Mouse (Mus musculus): Measurements from ENCODE around the gene Smpd3.
"Not testable (repeated sequence)": the region's sequence is repeated elsewhere in the genome, so short reads cannot be mapped to it uniquely, and the experiment has no call there.

The Smpd3 gene

GRCm38 (mm10) chr8:106326624-106327023, 11.2 kb downstream of the Smpd3 start:
- no peak for DNase-seq (ENCODE audit: low read depth)

GRCm38 (mm10) chr8:106321434-106321833, 16.4 kb downstream of the Smpd3 start:
- DNase-seq (ENCODE audit: low read depth) = no peak

- DNase-seq (ENCODE audit: low read depth) = no peak
These were observed 17.8 kb downstream of the Smpd3 start for GRCm38 (mm10) chr8:106320002-106320401.

GRCm38 (mm10) chr8:106317091-106317490, 20.7 kb downstream of the Smpd3 start:
- DNase-seq (ENCODE audit: low read depth) = no peak

DNA sequence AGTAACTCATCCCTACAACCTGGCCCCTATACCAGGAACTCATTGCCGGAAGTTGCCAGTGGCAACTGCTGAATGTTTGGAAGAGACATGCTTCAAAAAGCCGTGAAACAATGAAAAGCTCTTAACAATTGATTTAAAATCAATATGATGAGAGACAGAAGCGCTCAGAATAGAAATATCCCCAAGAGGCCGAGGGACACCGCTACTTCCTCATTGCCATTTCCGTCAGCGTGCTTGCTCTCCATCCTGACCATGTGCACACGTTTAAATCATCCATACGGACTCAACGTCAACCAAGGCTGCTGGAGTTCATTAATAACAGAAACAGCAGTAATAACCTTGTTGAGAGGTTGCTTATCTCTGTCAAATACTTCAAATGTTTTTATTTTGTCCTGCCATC, 21.3 kb downstream of the Smpd3 start:
- DNase-seq (ENCODE audit: low read depth) = no peak

DNA sequence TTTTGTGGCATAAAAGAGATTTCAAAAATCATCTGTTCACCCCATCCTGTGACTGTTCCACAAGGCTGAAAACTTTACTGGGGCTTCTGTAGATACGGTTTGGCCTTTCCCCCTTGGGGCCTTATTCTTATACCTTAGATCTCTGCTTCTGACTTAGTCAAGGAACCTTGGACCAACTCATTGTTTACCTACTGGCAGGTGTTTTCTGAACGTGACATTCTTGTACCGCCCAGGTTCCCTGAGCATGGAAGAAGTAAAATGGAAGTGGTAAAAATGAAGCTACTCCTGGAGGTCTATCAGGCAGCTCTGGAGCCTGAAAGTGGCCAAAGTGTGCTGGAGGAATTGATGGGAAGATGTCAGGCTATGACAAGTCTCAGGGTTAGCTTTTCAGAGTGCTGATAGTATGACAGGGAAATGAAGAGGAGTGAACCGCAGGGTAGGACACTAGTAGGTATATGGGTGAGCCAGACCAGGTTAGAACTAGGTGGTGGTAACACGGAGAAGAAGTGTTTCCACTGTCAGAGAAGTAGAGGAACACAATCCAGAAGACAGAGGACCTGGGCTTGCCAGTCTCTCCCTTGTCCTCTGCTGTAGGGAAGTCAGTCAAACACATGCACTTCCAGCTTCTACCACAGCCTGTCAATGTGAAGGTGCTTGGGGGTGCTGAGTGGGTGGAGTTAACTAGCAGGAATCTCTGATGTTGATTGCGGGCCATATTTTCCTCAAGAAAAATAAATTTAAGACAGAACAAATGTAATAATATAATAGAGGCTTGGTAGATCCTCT, 22.2 kb downstream of the Smpd3 start:
- DNase-seq (ENCODE audit: low read depth) = no peak

DNA sequence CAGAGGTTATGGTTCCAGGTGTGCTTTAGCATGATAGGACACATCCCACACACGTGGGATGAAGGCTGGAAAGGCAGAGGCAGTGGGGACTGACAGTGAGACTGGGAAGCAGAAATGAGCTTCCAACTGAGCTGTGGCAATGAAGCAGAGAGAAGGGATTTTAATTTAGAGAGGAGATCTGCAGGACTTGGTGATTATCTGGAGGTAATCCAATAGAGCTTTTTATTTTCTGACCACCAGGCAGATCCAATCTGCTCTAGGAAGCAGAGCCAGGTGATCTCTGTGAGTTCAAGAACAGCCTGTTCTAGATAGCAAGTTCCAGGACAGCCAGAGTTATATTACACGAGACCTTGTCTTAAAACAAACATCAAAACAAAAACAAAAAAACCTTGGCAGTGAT, 24.0 kb downstream of the Smpd3 start:
- no peak for DNase-seq (ENCODE audit: low read depth)

DNA sequence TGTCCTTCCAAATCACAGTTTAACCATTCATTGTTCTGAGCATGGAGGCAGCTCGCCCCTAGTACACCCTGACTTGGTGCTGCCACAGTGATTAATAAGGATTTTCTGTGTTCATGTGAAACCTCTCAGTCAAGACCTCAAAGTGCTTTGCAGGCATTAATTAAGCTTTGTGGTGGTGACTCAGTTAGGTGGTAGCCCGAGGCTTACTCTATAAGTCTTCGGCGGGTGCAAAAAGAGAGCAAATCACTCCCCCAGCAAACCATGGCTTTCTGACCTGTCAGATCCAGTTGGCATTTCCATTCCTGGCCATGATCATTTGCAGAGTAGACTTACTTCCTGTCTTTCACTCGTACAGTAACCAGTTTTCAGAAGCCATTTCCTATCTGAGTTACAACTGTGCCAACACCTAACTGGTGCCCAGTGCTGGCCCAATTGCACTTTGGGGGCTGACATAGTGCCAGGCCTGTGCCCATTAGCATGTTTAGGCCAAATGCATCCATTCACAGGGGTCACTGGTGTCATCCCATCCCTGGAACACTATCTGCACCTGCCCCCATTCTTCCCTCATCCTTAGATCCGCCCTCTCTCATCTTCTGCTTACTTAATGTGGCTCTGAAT, 24.6 kb downstream of the Smpd3 start:
- DNase-seq (ENCODE audit: low read depth) = no peak

DNA sequence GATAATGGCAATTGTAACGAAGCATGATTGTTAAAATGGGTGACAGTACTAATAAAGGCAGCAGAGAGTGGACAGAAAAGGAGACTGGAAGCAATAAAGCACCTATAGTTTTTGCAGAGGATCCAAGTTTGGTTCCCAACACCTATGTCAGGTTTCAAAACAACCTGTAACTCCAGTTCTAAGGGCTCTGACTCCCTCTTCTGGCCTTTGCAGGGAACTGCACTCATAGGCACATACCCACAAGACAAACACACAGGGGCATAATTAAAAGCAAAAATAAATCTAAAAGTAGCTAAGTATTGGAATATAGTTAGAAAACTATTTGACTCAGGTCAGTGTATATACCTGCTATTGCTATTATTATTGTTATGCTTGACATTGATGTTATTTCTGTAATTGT, 25.8 kb downstream of the Smpd3 start:
- DNase-seq (ENCODE audit: low read depth) = no peak

GRCm38 (mm10) chr8:106310026-106310652, 27.6 kb downstream of the Smpd3 start:
- DNase-seq (ENCODE audit: low read depth) = no peak

DNA sequence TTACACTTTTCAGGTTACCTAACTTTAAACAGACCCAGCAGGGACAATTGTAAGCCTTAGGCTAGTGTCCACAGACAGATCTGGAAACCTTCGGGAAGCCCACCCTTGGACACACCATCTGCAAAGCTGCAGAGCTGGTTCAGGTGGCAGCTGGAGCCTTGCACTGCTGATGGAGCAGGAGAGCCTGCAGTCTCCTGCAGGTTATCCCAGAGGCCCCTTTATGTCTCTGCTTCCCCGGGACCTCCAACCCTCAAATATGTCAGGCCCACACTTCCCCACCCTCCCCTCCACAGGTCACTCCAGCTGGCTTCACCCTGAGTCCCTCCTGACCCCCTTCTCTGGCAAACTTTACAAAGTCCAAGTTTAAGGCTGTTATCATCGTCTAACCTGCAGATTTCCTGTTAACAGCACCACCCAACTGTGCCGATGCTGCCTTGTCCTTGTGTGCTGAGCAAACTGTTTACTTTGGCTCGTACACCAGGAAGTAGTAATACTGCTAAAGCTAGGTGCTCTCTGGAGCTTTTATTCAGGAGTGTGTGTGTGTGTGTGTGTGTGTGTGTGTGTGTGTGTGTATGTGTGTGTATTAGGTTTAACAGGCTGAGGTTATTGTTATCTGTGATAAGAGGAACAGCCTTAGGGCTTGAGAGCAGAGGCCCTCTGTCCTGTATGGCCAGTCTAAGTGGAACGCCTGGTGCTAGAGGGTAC, 29.6 kb downstream of the Smpd3 start:
- not testable (repeated sequence) for DNase-seq (ENCODE audit: low read depth)

- DNase-seq (ENCODE audit: low read depth) = no peak
These were observed 30.2 kb downstream of the Smpd3 start for GRCm38 (mm10) chr8:106307586-106307985.

- not testable (repeated sequence) for DNase-seq (ENCODE audit: low read depth)
These were observed 31.0 kb downstream of the Smpd3 start for GRCm38 (mm10) chr8:106306711-106307248.

GRCm38 (mm10) chr8:106306076-106306475, 31.7 kb downstream of the Smpd3 start:
- no peak for DNase-seq (ENCODE audit: low read depth)

DNA sequence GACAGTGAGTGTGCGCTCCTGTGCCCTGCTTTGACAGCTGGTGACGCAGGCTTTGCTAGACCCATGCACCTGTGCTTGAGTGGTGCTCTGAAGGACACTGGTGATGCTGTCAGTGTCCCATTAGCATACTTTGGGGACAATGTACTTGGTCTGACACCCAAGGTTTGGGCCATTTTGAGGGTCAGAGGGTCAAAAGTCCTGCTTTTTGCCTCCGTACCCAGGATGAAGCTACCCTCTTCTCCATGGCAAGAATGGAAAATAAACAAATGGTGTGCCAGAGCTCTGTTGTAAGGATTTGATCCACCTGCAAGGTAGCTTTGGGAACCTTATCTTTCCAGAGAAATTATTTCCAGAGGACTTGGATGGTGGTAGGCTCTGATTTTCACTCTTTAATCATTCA, 32.5 kb downstream of the Smpd3 start:
- DNase-seq (ENCODE audit: low read depth) = no peak

DNA sequence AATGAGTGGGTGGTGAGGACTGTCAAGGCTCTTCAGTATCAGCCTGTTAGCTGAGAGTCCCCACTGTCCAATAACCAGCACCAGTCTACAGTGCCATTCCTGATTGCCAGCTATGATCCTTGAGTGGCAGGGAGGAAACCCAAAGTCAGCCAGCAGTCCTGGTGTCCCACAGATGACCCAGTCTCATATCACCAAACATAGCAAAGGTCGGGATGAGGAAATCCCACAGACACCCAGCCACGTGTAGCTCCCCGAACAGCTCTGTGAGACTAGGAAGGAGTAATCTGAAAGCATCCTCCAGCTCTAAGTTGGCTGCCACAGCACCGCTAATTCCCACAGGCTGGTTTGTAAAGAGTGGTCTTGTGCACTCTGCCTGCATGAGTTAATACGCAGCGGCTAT, 33.5 kb downstream of the Smpd3 start:
- no peak for DNase-seq (ENCODE audit: low read depth)

DNA sequence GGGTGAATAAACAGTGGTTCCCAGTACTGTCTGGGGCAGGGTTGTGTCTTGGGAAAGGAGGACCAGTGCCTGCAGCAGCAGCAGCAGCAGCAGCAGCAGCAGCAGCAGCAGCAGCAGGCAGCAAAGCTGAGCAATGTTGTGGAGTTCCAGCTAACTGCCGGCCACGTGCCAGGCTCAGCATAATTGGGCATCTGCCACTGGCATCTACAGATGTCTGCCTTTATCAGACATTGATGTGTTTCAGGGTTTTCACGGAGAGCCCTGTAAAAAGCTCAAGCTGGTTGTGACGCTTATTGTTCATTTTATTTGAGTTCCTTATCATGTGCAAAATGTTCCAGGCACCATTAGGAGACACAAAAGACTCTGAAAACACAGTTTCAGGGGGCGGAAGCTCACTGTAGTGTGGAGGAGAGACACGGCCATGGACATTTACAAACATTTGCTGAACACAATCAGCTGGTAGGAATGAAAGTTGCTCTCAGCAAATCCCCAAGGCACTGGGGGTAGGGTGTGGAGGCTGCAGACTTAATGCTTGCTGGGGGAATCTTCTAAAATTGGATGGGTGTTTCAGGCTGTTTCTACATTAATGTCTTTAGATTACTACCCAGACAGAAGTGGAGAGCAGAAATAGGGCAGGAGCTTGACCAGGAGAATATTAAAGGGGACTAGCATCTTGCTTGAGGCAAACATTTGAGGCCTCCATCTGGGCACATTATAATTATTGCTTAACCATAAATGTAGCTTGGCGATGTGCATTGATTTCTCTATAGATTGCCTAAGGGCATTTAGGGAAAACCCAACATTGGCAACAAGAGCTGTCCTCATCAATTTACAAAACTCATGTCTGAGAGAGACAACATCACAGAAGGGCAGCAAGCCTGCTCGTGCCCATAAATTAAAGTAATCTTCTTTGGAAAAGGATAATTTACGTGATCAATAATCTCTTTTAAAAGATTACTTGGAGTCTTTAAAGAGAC, 36.8 kb downstream of the Smpd3 start:
- no peak for DNase-seq (ENCODE audit: low read depth)

GRCm38 (mm10) chr8:106299686-106300085, 38.1 kb downstream of the Smpd3 start:
- DNase-seq (ENCODE audit: low read depth) = no peak

- no peak for DNase-seq (ENCODE audit: low read depth)
These were observed 38.9 kb downstream of the Smpd3 start for GRCm38 (mm10) chr8:106298846-106299245.

DNA sequence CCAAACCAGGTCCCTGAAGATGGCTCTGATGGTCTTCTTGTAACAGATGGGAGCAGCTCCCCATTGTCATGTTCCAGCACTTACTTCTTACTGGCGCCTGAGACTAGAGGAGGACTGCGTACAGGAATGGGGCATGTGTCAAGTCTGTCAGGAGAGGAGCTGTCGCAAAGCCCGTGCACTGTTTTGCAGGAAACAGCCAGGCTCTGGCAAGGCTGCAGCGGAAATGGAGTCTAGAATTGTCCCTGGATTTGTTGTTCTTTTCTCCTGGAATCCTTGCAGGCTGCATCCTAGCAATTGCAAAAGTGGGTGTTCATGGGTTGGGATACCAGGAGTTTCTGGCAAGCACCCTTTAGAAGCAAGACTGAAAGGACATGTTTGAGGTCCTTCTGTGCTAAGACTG, 39.5 kb downstream of the Smpd3 start:
- no peak for DNase-seq (ENCODE audit: low read depth)
